Mouse (Mus musculus) liver, embryonic 13.5 days (tissue): ENCODE measurements around the gene Kdelr1. TPM values are rescaled to one million over a fixed set of nuclear protein-coding genes. Genes with fewer than 3 reads are reported as not detected.
"Not testable (repeated sequence)": the region's sequence is repeated elsewhere in the genome, so short reads cannot be mapped to it uniquely, and the experiment has no call there.

ENCODE experiments used
- ATAC-seq: fragments of 200-750 bp; cut with Nextera tagmentation; 2 replicates; pipeline ENCODE4 v1.8.0; 2017; ENCODE audit warnings: low read depth, mild to moderate bottlenecking, moderate number of reproducible peaks, moderate library complexity
- DNase-seq: peaks from one replicate; pipeline ENCODE4 v3.0.0; 2022
- H3K27ac ChIP-seq: fragments of 300-500 bp; sonication (generic); 2 replicates; pipeline ENCODE4 v1.5.1; 2015; ENCODE audit warnings: moderate library complexity, mild to moderate bottlenecking, inconsistent platforms
- H3K27me3 ChIP-seq: fragments of 300-500 bp; sonication (generic); 2 replicates; pipeline ENCODE4 v1.6.1; 2015; ENCODE audit warnings: mild to moderate bottlenecking, inconsistent platforms
- H3K36me3 ChIP-seq: fragments of 300-500 bp; sonication (generic); 2 replicates; pipeline ENCODE4 v1.6.1; 2015; ENCODE audit warnings: mild to moderate bottlenecking, inconsistent platforms
- H3K4me1 ChIP-seq: fragments of 300-500 bp; sonication (generic); replicated peaks from 2 replicates; pipeline ENCODE4 v1.6.1; 2015; ENCODE audit warnings: inconsistent platforms
- H3K4me2 ChIP-seq: fragments of 300-500 bp; sonication (generic); 2 replicates; pipeline ENCODE4 v1.6.1; 2015; ENCODE audit warnings: inconsistent platforms, mild to moderate bottlenecking, moderate library complexity
- H3K4me3 ChIP-seq: fragments of 300-500 bp; sonication (generic); replicated peaks from 2 replicates; pipeline ENCODE4 v1.5.1; 2015; ENCODE audit warnings: mild to moderate bottlenecking, inconsistent platforms
- H3K9ac ChIP-seq: fragments of 300-500 bp; sonication (generic); 2 replicates; pipeline ENCODE4 v1.6.1; 2015; ENCODE audit warnings: mild to moderate bottlenecking, inconsistent platforms
- H3K9me3 ChIP-seq: fragments of 300-500 bp; sonication (generic); replicated peaks from 2 replicates; pipeline ENCODE4 v1.6.1; 2016; ENCODE audit warnings: inconsistent platforms
- WGBS: fragments of 180-500 bp; shearing (Covaris S2); methylation state at CpG from one replicate; pipeline ENCODE4 v1.1.7; 2015; ENCODE audit not compliant: insufficient replicate concordance; 5-methylcytosine and 5-hydroxymethylcytosine counted together
- polyA plus RNA-seq: library from polyadenylated mRNA; unstranded; fragments of >200 nt; fragmentation: Nextera tagmentation; extraction: Ambion mirVana; gene quantifications from 2 replicates; pipeline ENCODE4 v1.2.1, GENCODE M21; 2015

Kdelr1 gene
- polyA plus RNA-seq, 1 experiment from 2014 or later = 22.9 TPM

GRCm38 (mm10) chr7:45873061-45873947 lies 732 bp downstream of the Kdelr1 start:
- Histone ChIP-seq H3K4me2 (peak overlapping the region; percentile 94), H3K9ac (peak overlapping the region; percentile 92), H3K36me3 (peaks cover 41% of the 10 kb centered on the region), H3K4me1 (peaks cover 26% of the 10 kb centered on the region), H3K4me3 (peak overlapping the region; percentile 75), H3K9me3 (no peaks in the 10 kb centered on the region), H3K27ac (peak overlapping the region; percentile 89), H3K27me3 (peaks cover 40% of the 10 kb centered on the region)
- ATAC-seq = peak; percentile 67
- DNase-seq = peak; percentile 48
- WGBS = 4% methylated on average over 28 of the region's 28 CpGs

- ATAC-seq (no peak), DNase-seq (no peak)
- 87% methylated on average over 7 of the region's 7 CpGs for WGBS
- no peak overlapping the region for H3K4me3 ChIP-seq
- H3K4me2 ChIP-seq = no peak overlapping the region
- no peak overlapping the region for H3K9ac ChIP-seq
- peaks cover 18% of the 10 kb centered on the region for H3K4me1 ChIP-seq
- peaks cover 4% of the 10 kb centered on the region for H3K27me3 ChIP-seq
- peaks cover 77% of the 10 kb centered on the region for H3K36me3 ChIP-seq
- H3K27ac ChIP-seq = no peak overlapping the region
- no peaks in the 10 kb centered on the region for H3K9me3 ChIP-seq
These were observed 4.3 kb downstream of the Kdelr1 start for GRCm38 (mm10) chr7:45876895-45877294.

GRCm38 (mm10) chr7:45878278-45878677 lies 5.7 kb downstream of the Kdelr1 start, which contains the start of gene Grin2d:
TSS of gene Grin2d (minus strand) at chr7:45878378.
- not testable (repeated sequence) for H3K4me2 ChIP-seq, ATAC-seq, DNase-seq, H3K4me3 ChIP-seq, H3K27ac ChIP-seq, H3K9me3 ChIP-seq, H3K9ac ChIP-seq, H3K27me3 ChIP-seq
- peaks cover 91% of the 10 kb centered on the region for H3K36me3 ChIP-seq
- WGBS = 75% methylated on average over 1 of the region's 1 CpGs
- peaks cover 18% of the 10 kb centered on the region for H3K4me1 ChIP-seq

- no peak overlapping the region for H3K27ac ChIP-seq
- no peaks in the 10 kb centered on the region for H3K27me3 ChIP-seq
- 83% methylated on average over 4 of the region's 4 CpGs for WGBS
These were observed 8.0 kb downstream of the Kdelr1 start for GRCm38 (mm10) chr7:45880531-45880930.

GRCm38 (mm10) chr7:45881011-45881410 lies 8.4 kb downstream of the Kdelr1 start:
- 71% methylated on average over 2 of the region's 2 CpGs for whole genome bisulfite sequencing
- Histone ChIP-seq H3K27ac (no peak overlapping the region), H3K4me2 (no peak overlapping the region), H3K27me3 (no peaks in the 10 kb centered on the region), H3K9ac (no peak overlapping the region), H3K9me3 (no peaks in the 10 kb centered on the region), H3K4me1 (no peaks in the 10 kb centered on the region), H3K4me3 (no peak overlapping the region), H3K36me3 (peaks cover 94% of the 10 kb centered on the region)
- ATAC-seq (no peak), DNase-seq (no peak)

More at GRCm38 (mm10) chr7:45880531-45880930, 8.0 kb downstream of the Kdelr1 start:
- H3K9me3 ChIP-seq = no peaks in the 10 kb centered on the region
- H3K4me1 ChIP-seq = no peaks in the 10 kb centered on the region
- no peak for ATAC-seq
- no peak overlapping the region for H3K4me3 ChIP-seq
- no peak overlapping the region for H3K9ac ChIP-seq
- H3K36me3 ChIP-seq = peaks cover 95% of the 10 kb centered on the region
- H3K4me2 ChIP-seq = no peak overlapping the region
- no peak for DNase-seq

- Histone ChIP-seq H3K36me3 (peaks cover 34% of the 10 kb centered on the region), H3K9me3 (no peaks in the 10 kb centered on the region), H3K4me2 (no peak overlapping the region), H3K27me3 (no peaks in the 10 kb centered on the region), H3K4me3 (no peak overlapping the region), H3K9ac (no peak overlapping the region), H3K4me1 (no peaks in the 10 kb centered on the region), H3K27ac (no peak overlapping the region)
- ATAC-seq = no peak
- 16% methylated on average over 3 of the region's 3 CpGs for WGBS
- no peak for DNase-seq
These were observed 14.7 kb downstream of the Kdelr1 start for GRCm38 (mm10) chr7:45887246-45887645.

- no peak for DNase-seq
- no peak overlapping the region for H3K27ac ChIP-seq
- H3K4me2 ChIP-seq = no peak overlapping the region
- no peak overlapping the region for H3K9ac ChIP-seq
- no peak overlapping the region for H3K4me3 ChIP-seq
- H3K27me3 ChIP-seq = 0 out of 2 replicates have a peak, but pooled peaks cover 4% of the 10 kb centered on the region
- no peaks in the 10 kb centered on the region for H3K36me3 ChIP-seq
- ATAC-seq = no peak
- WGBS = 76% methylated on average over 2 of the region's 2 CpGs
- peaks cover 16% of the 10 kb centered on the region for H3K4me1 ChIP-seq
- H3K9me3 ChIP-seq = no peaks in the 10 kb centered on the region
These were observed 20.1 kb downstream of the Kdelr1 start for GRCm38 (mm10) chr7:45892651-45893050.

- DNase-seq (no peak), ATAC-seq (peak; percentile 2)
- H3K4me1 ChIP-seq = peaks cover 26% of the 10 kb centered on the region
- H3K4me2 ChIP-seq = peak overlapping the region; percentile 95
- peak overlapping the region; percentile 65 for H3K9ac ChIP-seq
- H3K36me3 ChIP-seq = no peaks in the 10 kb centered on the region
- peak overlapping the region; percentile 90 for H3K27ac ChIP-seq
- peak overlapping the region; percentile 67 for H3K4me3 ChIP-seq
- H3K9me3 ChIP-seq = no peaks in the 10 kb centered on the region
- H3K27me3 ChIP-seq = 0 out of 2 replicates have a peak, but pooled peaks cover 4% of the 10 kb centered on the region
- WGBS = 65% methylated on average over 6 of the region's 6 CpGs
These were observed 23.5 kb downstream of the Kdelr1 start for GRCm38 (mm10) chr7:45895931-45896516.

- H3K27me3 ChIP-seq = 0 out of 2 replicates have a peak, but pooled peaks cover 4% of the 10 kb centered on the region
- no peaks in the 10 kb centered on the region for H3K9me3 ChIP-seq
- peaks cover 33% of the 10 kb centered on the region for H3K4me1 ChIP-seq
- DNase-seq (peak; percentile 85), ATAC-seq (peak; percentile 81)
- peak within 1 kb of the TSS; percentile 90 for H3K27ac ChIP-seq
- peak within 1 kb of the TSS; percentile 95 for H3K4me2 ChIP-seq
- H3K9ac ChIP-seq = peak within 1 kb of the TSS; percentile 81
- peak within 1 kb of the TSS; percentile 67 for H3K4me3 ChIP-seq
- WGBS = under 1% methylated on average over 40 of the region's 40 CpGs
- no peaks in the 10 kb centered on the region for H3K36me3 ChIP-seq
These were observed 24.1 kb downstream of the Kdelr1 start, which contains the start of the genes Syngr4 and Tmem143 for GRCm38 (mm10) chr7:45896517-45897257. TSS of gene Syngr4 (minus strand) at chr7:45896714. TSS of gene Tmem143 (plus strand) at chr7:45896941.

GRCm38 (mm10) chr7:45897258-45897757 lies 24.7 kb downstream of the Kdelr1 start:
- peaks cover 35% of the 10 kb centered on the region for H3K4me1 ChIP-seq
- no peaks in the 10 kb centered on the region for H3K36me3 ChIP-seq
- under 1% methylated on average over 19 of the region's 19 CpGs for WGBS
- peak overlapping the region; percentile 95 for H3K4me2 ChIP-seq
- DNase-seq = peak; percentile 52
- peak overlapping the region; percentile 67 for H3K4me3 ChIP-seq
- ATAC-seq = peak; percentile 64
- H3K9me3 ChIP-seq = no peaks in the 10 kb centered on the region
- 0 out of 2 replicates have a peak, but pooled peaks cover 4% of the 10 kb centered on the region for H3K27me3 ChIP-seq
- H3K27ac ChIP-seq = peak overlapping the region; percentile 90
- peak overlapping the region; percentile 81 for H3K9ac ChIP-seq
